12 mouse cellular contexts compared by ENCODE assay signal in genomic region chr14:20795423-20796152, GRCm38 (mm10). TPM values are rescaled to one million over a fixed set of nuclear protein-coding genes. Genes with fewer than 3 reads are reported as not detected.
DNase-seq lines count a peak whose midpoint lies in the region; ATAC-seq and TF ChIP-seq lines count a peak whose summit lies in the region.
"Had no signal": no experiment of that assay in that cellular context is flagged by ENCODE, and none has a peak within 500 bp of the region (broad histone marks: within the 10 kb centered on the region; RNA-seq: fewer than 3 reads in every experiment).

No protein-coding gene starts in this region.

- H3K9me3 ChIP-seq in heart, embryonic 11.5 days (replicated peaks; ENCODE audit: control insufficient read depth, low read length): no peaks in the 10 kb centered on the region
- H3K9me3 ChIP-seq in midbrain, embryonic 11.5 days (ENCODE audit: control insufficient read depth, low read length): no peaks in the 10 kb centered on the region
- H3K9me3 ChIP-seq in midbrain, postnatal 0 days (ENCODE audit: low read length): no peaks in the 10 kb centered on the region
- no peaks in the 10 kb centered on the region for H3K9me3 ChIP-seq in embryonic facial prominence, embryonic 14.5 days (ENCODE audit: control insufficient read depth, low read length)

- peak overlapping the region; percentile 88 for H3K4me2 ChIP-seq in heart, embryonic 11.5 days
- no peak overlapping the region for H3K4me2 ChIP-seq in midbrain, embryonic 11.5 days
- no peak overlapping the region for H3K4me2 ChIP-seq in midbrain, postnatal 0 days (ENCODE audit: low read depth, low read length, poor library complexity, severe bottlenecking)
- peak overlapping the region; percentile 87 for H3K4me2 ChIP-seq in embryonic facial prominence, embryonic 14.5 days (ENCODE audit: low read depth, low read length)
- peak overlapping the region; percentile 83 for H3K4me2 ChIP-seq in myocyte (ENCODE audit: low read depth)

- no peak overlapping the region for H3K4me3 ChIP-seq in heart, embryonic 11.5 days (ENCODE audit: low read depth, low read length)
- H3K4me3 ChIP-seq in midbrain, embryonic 11.5 days (ENCODE audit: low read depth, low read length): no peak overlapping the region
- H3K4me3 ChIP-seq in midbrain, postnatal 0 days (ENCODE audit: low read depth, low read length): no peak overlapping the region
- H3K4me3 ChIP-seq in embryonic facial prominence, embryonic 14.5 days (ENCODE audit: low read depth, low read length): no peak overlapping the region
- peak overlapping the region; percentile 41 for H3K4me3 ChIP-seq in myocyte

- 52% methylated on average over 8 of the region's 9 CpGs for WGBS in heart, embryonic 11.5 days (ENCODE audit: insufficient replicate concordance)
- 49% methylated on average over 7 of the region's 9 CpGs for WGBS in midbrain, embryonic 11.5 days
- 43% methylated on average over 8 of the region's 9 CpGs for WGBS in midbrain, postnatal 0 days
- 46% methylated on average over 6 of the region's 9 CpGs for WGBS in embryonic facial prominence, embryonic 14.5 days

- H3K27ac ChIP-seq in heart, embryonic 11.5 days (ENCODE audit: low read depth, low read length): no peak overlapping the region; the same call in 1 of the 2 replicates
- H3K27ac ChIP-seq in midbrain, embryonic 11.5 days (ENCODE audit: low read depth, low read length): no peak overlapping the region
- no peak overlapping the region for H3K27ac ChIP-seq in midbrain, postnatal 0 days (ENCODE audit: low read depth, low read length)
- no peak overlapping the region for H3K27ac ChIP-seq in embryonic facial prominence, embryonic 14.5 days (replicated peaks; ENCODE audit: low read depth, low read length)

- intact Hi-C loops in heart, postnatal 36 days (cut with DNase I): loop anchor here (2.0 kb wide), 2 partner anchors 59 to 91 kb away; no protein-coding TSS in a partner anchor

- peaks cover 12% of the 10 kb centered on the region; the same call in 1 of the 2 replicates for H3K36me3 ChIP-seq in heart, embryonic 11.5 days (ENCODE audit: control insufficient read depth, insufficient read depth, low read length)
- peaks cover 3% of the 10 kb centered on the region; the same call in 1 of the 2 replicates for H3K36me3 ChIP-seq in midbrain, embryonic 11.5 days (ENCODE audit: control insufficient read depth, insufficient read depth, low read length)
- peaks cover 3% of the 10 kb centered on the region for H3K36me3 ChIP-seq in midbrain, postnatal 0 days (ENCODE audit: insufficient read depth, low read length)
- peaks cover 12% of the 10 kb centered on the region for H3K36me3 ChIP-seq in embryonic facial prominence, embryonic 14.5 days (ENCODE audit: control insufficient read depth, insufficient read depth, low read length)
- H3K36me3 ChIP-seq in myocyte (ENCODE audit: control insufficient read depth, insufficient read depth): peaks cover 7% of the 10 kb centered on the region

- H3K4me1 ChIP-seq in heart, embryonic 11.5 days (ENCODE audit: control insufficient read depth, insufficient read depth, low read length): peaks cover 19% of the 10 kb centered on the region
- peaks cover 18% of the 10 kb centered on the region for H3K4me1 ChIP-seq in midbrain, embryonic 11.5 days (ENCODE audit: control insufficient read depth, insufficient read depth, low read length)
- H3K4me1 ChIP-seq in midbrain, postnatal 0 days (ENCODE audit: insufficient read depth, low read length): peaks cover 9% of the 10 kb centered on the region; the same call in 1 of the 2 replicates
- H3K4me1 ChIP-seq in embryonic facial prominence, embryonic 14.5 days (ENCODE audit: control insufficient read depth, insufficient read depth, low read length): peaks cover 31% of the 10 kb centered on the region

- H3K79me2 ChIP-seq in myocyte (ENCODE audit: control insufficient read depth, insufficient read depth): peaks cover 24% of the 10 kb centered on the region

- peak overlapping the region; percentile 39; the same call in 1 of the 2 replicates for H3K9ac ChIP-seq in heart, embryonic 11.5 days (ENCODE audit: low read depth, low read length)
- H3K9ac ChIP-seq in midbrain, embryonic 11.5 days (ENCODE audit: low read length): no peak overlapping the region
- no peak overlapping the region for H3K9ac ChIP-seq in midbrain, postnatal 0 days (replicated peaks; ENCODE audit: low read length, poor library complexity, severe bottlenecking)
- no peak overlapping the region for H3K9ac ChIP-seq in embryonic facial prominence, embryonic 14.5 days (ENCODE audit: low read depth, low read length)

- TF ChIP-seq POLR2A in myocyte (IDR thresholded peaks at IDR 0.05; ENCODE audit: insufficient read length, low read depth): no peak

- H3ac ChIP-seq in myocyte (ENCODE audit: control insufficient read depth, insufficient read length): no peak overlapping the region

- no peaks in the 10 kb centered on the region for H3K27me3 ChIP-seq in heart, embryonic 11.5 days (ENCODE audit: control insufficient read depth, insufficient read depth, low read length)
- H3K27me3 ChIP-seq in midbrain, embryonic 11.5 days (ENCODE audit: control insufficient read depth, insufficient read depth, low read length): no peaks in the 10 kb centered on the region
- H3K27me3 ChIP-seq in midbrain, postnatal 0 days (ENCODE audit: insufficient read depth, low read length): no peaks in the 10 kb centered on the region
- no peaks in the 10 kb centered on the region for H3K27me3 ChIP-seq in embryonic facial prominence, embryonic 14.5 days (replicated peaks; ENCODE audit: control insufficient read depth, insufficient read depth, low read length)
- H3K27me3 ChIP-seq in myocyte (ENCODE audit: control insufficient read depth, insufficient read depth, insufficient read length): no peaks in the 10 kb centered on the region

- TF ChIP-seq CTCF in midbrain, postnatal 0 days (IDR thresholded peaks at IDR 0.05): no peak

- no peak for ATAC-seq in heart, embryonic 11.5 days (replicated peaks; ENCODE audit: insufficient number of reproducible peaks, low FRiP score, low TSS enrichment)
- ATAC-seq in midbrain, embryonic 11.5 days (ENCODE audit: low FRiP score): no peak
- ATAC-seq in midbrain, postnatal 0 days (ENCODE audit: low FRiP score): no peak
- no peak for ATAC-seq in embryonic facial prominence, embryonic 14.5 days (ENCODE audit: low read depth)
- ATAC-seq: midbrain, embryonic 16.5 days had no signal

- DNase-seq in heart, postnatal 36 days: no peak
- peak; percentile 84 for DNase-seq in midbrain, embryonic 11.5 days (ENCODE audit: low spot score, missing footprints)
- no peak for DNase-seq in midbrain, postnatal 0 days (ENCODE audit: low spot score)
- DNase-seq in embryonic facial prominence, embryonic 14.5 days (ENCODE audit: low spot score): no peak
- DNase-seq in natural killer cell, adult 2 months (ENCODE audit: low spot score in 2 of 2): no peak
- no peak for DNase-seq in gastrocnemius, postnatal 10 days
- DNase-seq: cerebellum, adult 8-10 months; gastrocnemius, postnatal 36 days; kidney, postnatal 4 days had no signal

TF ChIP-seq in myocyte, 11 proteins besides CTCF, POLR2A, EP300 and RAD21:
- TF ChIP-seq MAX (IDR thresholded peaks at IDR 0.05; ENCODE audit: low read depth): no peak
- TF ChIP-seq MYOD1 (IDR thresholded peaks at IDR 0.05; ENCODE audit: control insufficient read depth in 1 of 3, insufficient read length in 2 of 3, low read depth in 2 of 3): peak in 1 of 3 experiments; percentile 16
TF ChIP-seq in myocyte: peak in this region for 1.

RNA-seq across cellular contexts. Expression of gene Camk2g, which starts 1.7 kb away (rescaled TPM):
- polyA plus RNA-seq in heart, embryonic 11.5 days (2014; fragmentation: Nextera tagmentation; extraction: Ambion mirVana): 61.8 and 65.6 TPM in 2 replicates
- total RNA-seq in heart, postnatal 36 days (2021): 10 to 100 TPM; 51.4 to 52.8 TPM
- polyA plus RNA-seq in midbrain, embryonic 11.5 days (2014; fragmentation: Nextera tagmentation; extraction: Ambion mirVana): 35.9 and 39.5 TPM in 2 replicates
- 239 and 267 TPM in 2 replicates for total RNA-seq in midbrain, postnatal 0 days (2014; rRNA removed)
- 261 and 284 TPM in 2 replicates for polyA plus RNA-seq in midbrain, postnatal 0 days (2015; fragmentation: Nextera tagmentation; extraction: Ambion mirVana)
- 54.6 and 67.7 TPM in 2 replicates for polyA plus RNA-seq in embryonic facial prominence, embryonic 14.5 days (2014; fragmentation: Nextera tagmentation; extraction: Ambion mirVana)
- 57.2 TPM for polyA plus RNA-seq in myocyte (2012; fragmentation: generic; extraction: Trizol)
- total RNA-seq in gastrocnemius, postnatal 10 days (2021): 100 to 1,000 TPM; 120 to 134 TPM

RNA-seq across cellular contexts. Expression of gene Plau, which starts 40.9 kb away (rescaled TPM):
- 0.37 and 0.66 TPM in 2 replicates for polyA plus RNA-seq in heart, embryonic 11.5 days (2014; fragmentation: Nextera tagmentation; extraction: Ambion mirVana)
- total RNA-seq in heart, postnatal 36 days (2021): 1 to 10 TPM; 6.1 to 6.2 TPM
- polyA plus RNA-seq in midbrain, embryonic 11.5 days (2014; fragmentation: Nextera tagmentation; extraction: Ambion mirVana): 0.22 and 0.40 TPM in 2 replicates
- 0.93 and 2.1 TPM in 2 replicates for total RNA-seq in midbrain, postnatal 0 days (2014; rRNA removed)
- 0.27 and 0.44 TPM in 2 replicates for polyA plus RNA-seq in midbrain, postnatal 0 days (2015; fragmentation: Nextera tagmentation; extraction: Ambion mirVana)
- polyA plus RNA-seq in embryonic facial prominence, embryonic 14.5 days (2014; fragmentation: Nextera tagmentation; extraction: Ambion mirVana): 2.5 and 2.8 TPM in 2 replicates
- 40.1 TPM for polyA plus RNA-seq in myocyte (2012; fragmentation: generic; extraction: Trizol)
- total RNA-seq in gastrocnemius, postnatal 10 days (2021): 10 to 100 TPM; 25.6 to 28.0 TPM

Comparison
In these comparisons a context has a peak if more than half of its experiments do, and no peak if none do; other contexts are left out.
1. H3K4me2 ChIP-seq: peak in heart, embryonic 11.5 days (single experiment), embryonic facial prominence, embryonic 14.5 days (single experiment) and myocyte (single experiment); none in midbrain, embryonic 11.5 days (single experiment) and midbrain, postnatal 0 days (single experiment).
2. RNA of gene Plau, which starts 40.9 kb away (polyA plus RNA-seq): 40.1 TPM in myocyte (single experiment); 2.5 to 2.8 TPM in embryonic facial prominence, embryonic 14.5 days, 0.37 to 0.66 TPM in heart, embryonic 11.5 days, 0.27 to 0.44 TPM in midbrain, postnatal 0 days and 0.22 to 0.40 TPM in midbrain, embryonic 11.5 days; every median in the first group is over 10 times any median in the second.